14 mouse cellular contexts compared by ENCODE assay signal in the genomic region with DNA sequence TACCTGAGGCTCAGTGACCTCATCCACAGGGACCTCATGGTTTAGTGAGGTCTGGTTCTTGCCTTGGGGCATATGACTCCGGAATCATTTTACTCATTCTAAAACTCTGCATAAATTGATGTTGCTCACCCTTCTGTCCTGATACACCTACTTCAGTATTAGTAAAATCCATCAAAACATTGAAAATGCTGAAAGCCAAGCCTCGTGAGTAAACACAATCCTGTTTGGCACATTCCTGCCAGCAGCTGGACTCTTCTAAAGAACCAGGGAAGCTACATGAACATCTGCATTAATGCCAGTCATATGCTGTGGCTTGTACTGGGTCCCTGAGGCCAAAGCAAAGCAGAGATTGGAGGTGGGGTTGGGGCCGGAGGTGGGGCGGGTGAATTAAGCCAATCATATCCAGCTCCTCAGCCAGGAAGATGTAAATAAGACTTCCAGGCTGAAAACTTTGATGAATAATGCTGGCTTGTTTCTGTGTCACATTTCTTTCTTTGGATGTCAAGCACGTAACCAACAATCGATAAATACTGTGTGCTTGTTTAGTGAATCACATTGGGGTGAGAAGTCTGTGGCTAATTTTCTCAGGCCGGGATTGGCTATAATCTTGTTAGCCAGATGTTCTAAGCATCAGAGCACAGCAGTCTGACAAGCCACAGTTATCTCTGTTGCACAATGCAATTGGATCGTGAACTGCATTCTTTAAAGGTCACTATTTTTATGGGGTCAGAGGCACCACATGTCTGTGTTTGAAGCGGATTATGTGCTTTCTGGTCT. TPM values are rescaled to one million over a fixed set of nuclear protein-coding genes. Genes with fewer than 3 reads are reported as not detected.
DNase-seq lines count a peak whose midpoint lies in the region; ATAC-seq and TF ChIP-seq lines count a peak whose summit lies in the region.
"Had no signal": no experiment of that assay in that cellular context is flagged by ENCODE, and none has a peak within 500 bp of the region (broad histone marks: within the 10 kb centered on the region; RNA-seq: fewer than 3 reads in every experiment).

No protein-coding gene starts in this region.

- H3K9ac ChIP-seq in heart, postnatal 0 days (replicated peaks; ENCODE audit: low read depth, low read length), result no peak overlapping the region
- H3K9ac ChIP-seq in midbrain, embryonic 11.5 days (ENCODE audit: low read length), result no peak overlapping the region
- H3K9ac ChIP-seq: liver, embryonic 14.5 days had no signal

- intact Hi-C loops in heart, postnatal 14 days (cut with DNase I), result no loop called here

- H3K4me1 ChIP-seq in heart, postnatal 0 days (ENCODE audit: control insufficient read depth, insufficient read depth), result 0 out of 2 replicates have a peak, but pooled peaks cover 11% of the 10 kb centered on the region
- peaks cover 5% of the 10 kb centered on the region; the same call in 1 of the 2 replicates for H3K4me1 ChIP-seq in midbrain, embryonic 11.5 days (ENCODE audit: control insufficient read depth, insufficient read depth, low read length)
- peaks cover 44% of the 10 kb centered on the region for H3K4me1 ChIP-seq in midbrain, embryonic 10.5 days

- peak; percentile 53 for ATAC-seq in heart, postnatal 0 days (ENCODE audit: insufficient read depth, low read depth)
- ATAC-seq in midbrain, embryonic 11.5 days (ENCODE audit: low FRiP score), result peak; percentile 54; the same call in 1 of the 2 replicates
- ATAC-seq: hindbrain, embryonic 16.5 days had no signal

- WGBS in heart, postnatal 0 days, result 39% methylated on average over 9 of the region's 9 CpGs
- 40% methylated on average over 9 of the region's 9 CpGs for WGBS in midbrain, embryonic 11.5 days
- 50% methylated on average over 9 of the region's 9 CpGs for WGBS in midbrain, embryonic 10.5 days

- TF ChIP-seq EP300 in heart, postnatal 0 days (IDR thresholded peaks at IDR 0.05; ENCODE audit: low read depth), result no peak

- no peak for DNase-seq in heart, postnatal 0 days (ENCODE audit: low spot score)
- DNase-seq in heart, postnatal 14 days, result no peak
- DNase-seq in midbrain, embryonic 11.5 days (ENCODE audit: low spot score, missing footprints), result no peak
- no peak for DNase-seq in midbrain, embryonic 10.5 days (ENCODE audit: low spot score)
- DNase-seq in fibroblast of lung, adult 2 months (ENCODE audit: low read depth), result peak; percentile 76
- no peak for DNase-seq in layer of hippocampus, postnatal 14 days (ENCODE audit: low spot score in 2 of 2)
- DNase-seq in thymus, postnatal 36 days, result no peak
- DNase-seq: cerebellum, adult 11 months; gastrocnemius, postnatal 14 days; kidney, postnatal 14 days; thymus, postnatal 25 days had no signal

- H3K4me3 ChIP-seq in heart, postnatal 0 days (ENCODE audit: low read depth, low read length), result no peak overlapping the region
- H3K4me3 ChIP-seq in midbrain, embryonic 11.5 days (ENCODE audit: low read depth, low read length), result no peak overlapping the region
- H3K4me3 ChIP-seq in midbrain, embryonic 10.5 days, result no peak overlapping the region
- H3K4me3 ChIP-seq: left cerebral cortex, adult 2 months had no signal

- H3K27ac ChIP-seq in heart, postnatal 0 days (ENCODE audit: low read depth), result no peak overlapping the region
- no peak overlapping the region for H3K27ac ChIP-seq in midbrain, embryonic 11.5 days (ENCODE audit: low read depth, low read length)
- H3K27ac ChIP-seq in midbrain, embryonic 10.5 days (replicated peaks), result no peak overlapping the region
- H3K27ac ChIP-seq: left cerebral cortex, adult 2 months; liver, embryonic 14.5 days had no signal

- no peak for TF ChIP-seq CTCF in heart, postnatal 0 days (IDR thresholded peaks at IDR 0.05; ENCODE audit: low read depth)

- no peak overlapping the region for H3K4me2 ChIP-seq in heart, postnatal 0 days (ENCODE audit: low read depth, low read length)
- H3K4me2 ChIP-seq in midbrain, embryonic 11.5 days, result no peak overlapping the region

- no peaks in the 10 kb centered on the region for H3K27me3 ChIP-seq in heart, postnatal 0 days (ENCODE audit: control insufficient read depth, insufficient read depth, low read length)
- no peaks in the 10 kb centered on the region for H3K27me3 ChIP-seq in midbrain, embryonic 11.5 days (ENCODE audit: control insufficient read depth, insufficient read depth, low read length)
- H3K27me3 ChIP-seq in midbrain, embryonic 10.5 days (ENCODE audit: low read depth, poor library complexity, severe bottlenecking), result no peaks in the 10 kb centered on the region

- H3K9me3 ChIP-seq in heart, postnatal 0 days (replicated peaks; ENCODE audit: control insufficient read depth, low read length), result no peaks in the 10 kb centered on the region
- no peaks in the 10 kb centered on the region for H3K9me3 ChIP-seq in midbrain, embryonic 11.5 days (ENCODE audit: control insufficient read depth, low read length)
- no peaks in the 10 kb centered on the region for H3K9me3 ChIP-seq in midbrain, embryonic 10.5 days (replicated peaks)

- no peaks in the 10 kb centered on the region for H3K36me3 ChIP-seq in heart, postnatal 0 days (replicated peaks; ENCODE audit: control insufficient read depth, insufficient read depth, low read length)
- no peaks in the 10 kb centered on the region for H3K36me3 ChIP-seq in midbrain, embryonic 11.5 days (ENCODE audit: control insufficient read depth, insufficient read depth, low read length)
- H3K36me3 ChIP-seq in midbrain, embryonic 10.5 days, result no peaks in the 10 kb centered on the region

RNA-seq across cellular contexts. Expression of gene Elmo1, which starts 24.9 kb away (rescaled TPM):
- total RNA-seq in heart, postnatal 0 days (2014; rRNA removed; ENCODE audit: low replicate concordance), result 11.9 and 17.9 TPM in 2 replicates
- 6.5 TPM in 2 replicates for polyA plus RNA-seq in heart, postnatal 0 days (2015; fragmentation: Nextera tagmentation; extraction: Ambion mirVana)
- total RNA-seq in heart, postnatal 14 days (2021), result 10 to 100 TPM; 16.4 to 17.1 TPM
- polyA plus RNA-seq in midbrain, embryonic 11.5 days (2014; fragmentation: Nextera tagmentation; extraction: Ambion mirVana), result 19.1 and 19.6 TPM in 2 replicates
- polyA plus RNA-seq in midbrain, embryonic 10.5 days (2016; fragmentation: Nextera tagmentation; extraction: Ambion mirVana), result 13.8 and 15.6 TPM in 2 replicates
- 10 to 100 TPM; 28.5 to 36.9 TPM for total RNA-seq in layer of hippocampus, postnatal 14 days (2021)
